Mouse (Mus musculus) adrenal gland (tissue): ENCODE results near the gene Vmn2r44.
"Not testable (repeated sequence)": the region's sequence is repeated elsewhere in the genome, so short reads cannot be mapped to it uniquely, and the experiment has no call there.

Source experiments
- intact Hi-C: fragments of 180-260 bp; cut with DNase I; formaldehyde crosslinking; loops from one replicate; pipeline ENCODE4 v1.15.1; 2025
- long read RNA-seq, 2 experiments: library from polyadenylated mRNA; unstranded; transcript quantifications; one replicate each; pipeline ENCODE4 v2.0.0; 2020; ENCODE audit warnings: borderline replicate concordance in 1 of 2; ENCODE audit not compliant: insufficient replicate concordance in 1 of 2

The Vmn2r44 gene
- long read RNA-seq, experiment 1: 0 reads
- long read RNA-seq, experiment 2: 0 reads

GRCm38 (mm10) chr7:8383233-8383632 is at the start of gene Vmn2r44:
Gene Vmn2r44, minus strand, starts transcription at chr7:8383333.
- intact Hi-C loops: not testable (repeated sequence)

GRCm38 (mm10) chr7:8357879-8358278 is 25.3 kb downstream of the Vmn2r44 start:
- intact Hi-C loops: not testable (repeated sequence)
